Mouse (Mus musculus) lung, adult 2 months (tissue): ENCODE data around the gene Fam189a1. TPM values are rescaled to one million over a fixed set of nuclear protein-coding genes. Genes with fewer than 3 reads are reported as not detected.

ENCODE experiments used
- DNase-seq: peaks from one replicate; pipeline ENCODE4 v3.0.0; 2022
- H3K4me1 ChIP-seq: fragments of 200-500 bp; 2 replicates; pipeline ENCODE4 v1.6.1; 2011; ENCODE audit warnings: low read length; ENCODE audit not compliant: control insufficient read depth, insufficient read depth
- H3K4me3 ChIP-seq: fragments of 200-500 bp; replicated peaks from 2 replicates; pipeline ENCODE3; 2011; ENCODE audit warnings: low read depth, mild to moderate bottlenecking, control low read depth, low read length; ENCODE audit errors: extremely low read depth
- CTCF ChIP-seq: fragments of 200-500 bp; IDR thresholded peaks from 2 replicates; pipeline ENCODE4 v1.5.1; 2011; ENCODE audit warnings: mild to moderate bottlenecking, low read length, control low read depth; ENCODE audit not compliant: insufficient read depth
- POLR2A ChIP-seq: fragments of 200-500 bp; IDR thresholded peaks from 2 replicates; pipeline ENCODE4 v1.6.1; 2011; ENCODE audit warnings: low read depth, mild to moderate bottlenecking, control low read depth, low read length, borderline replicate concordance; ENCODE audit errors: extremely low read depth
- WGBS: fragments of 180-500 bp; shearing (Covaris S2); methylation state at CpG from one replicate; pipeline ENCODE4 v1.1.7; 2018; 5-methylcytosine and 5-hydroxymethylcytosine counted together
- polyA plus RNA-seq: library from polyadenylated mRNA; depleted of rRNA; stranded (reverse); fragments of >200 nt; gene quantifications from 2 replicates; pipeline ENCODE4 v1.2.3, GENCODE M21; 2012

Gene Fam189a1
- polyA plus RNA-seq, 1 experiment: 2.8 TPM

GRCm38 (mm10) chr7:64906955-64907354, 249.4 kb downstream of the Fam189a1 start:
- no peak for TF ChIP-seq POLR2A
- no peak for TF ChIP-seq CTCF

GRCm38 (mm10) chr7:64905506-64905905, 250.9 kb downstream of the Fam189a1 start:
- no peak for DNase-seq
- no peaks in the 10 kb centered on the region for H3K4me1 ChIP-seq
- TF ChIP-seq POLR2A (no peak), CTCF (no peak)
- 80% methylated on average over 3 of the region's 3 CpGs for WGBS
- H3K4me3 ChIP-seq: no peak overlapping the region

More at GRCm38 (mm10) chr7:64906955-64907354, 249.4 kb downstream of the Fam189a1 start:
- DNase-seq: no peak
- Histone ChIP-seq H3K4me3 (no peak overlapping the region), H3K4me1 (no peaks in the 10 kb centered on the region)
- 67% methylated on average over 5 of the region's 5 CpGs for WGBS

GRCm38 (mm10) chr7:64900249-64900648, 256.1 kb downstream of the Fam189a1 start:
- WGBS: 76% methylated on average over 2 of the region's 2 CpGs
- Histone ChIP-seq H3K4me1 (no peaks in the 10 kb centered on the region), H3K4me3 (no peak overlapping the region)
- TF ChIP-seq CTCF: no peak
- no peak for TF ChIP-seq POLR2A
- no peak for DNase-seq

DNA sequence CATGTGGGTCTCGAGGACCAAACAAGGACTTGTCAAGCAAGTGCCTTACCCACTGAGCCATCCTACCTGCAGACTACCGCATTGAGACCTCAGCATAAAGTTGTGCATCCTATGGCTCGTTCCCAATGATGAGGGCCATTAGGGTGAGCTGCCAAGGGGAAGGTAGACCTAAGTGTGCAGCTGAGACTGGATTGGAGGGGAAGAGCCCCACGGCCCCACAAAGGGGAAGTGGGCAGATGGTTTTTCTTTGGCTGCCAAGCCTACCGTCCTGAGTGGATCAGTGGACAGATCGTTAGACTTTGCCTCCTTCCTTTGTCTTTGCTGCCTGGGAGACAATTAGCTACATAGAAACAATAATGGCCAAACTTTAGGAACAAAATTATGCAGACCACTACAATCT, 259.8 kb downstream of the Fam189a1 start:
- 68% methylated on average over 6 of the region's 6 CpGs for whole genome bisulfite sequencing
- no peak for DNase-seq
- TF ChIP-seq CTCF: no peak
- H3K4me1 ChIP-seq: no peaks in the 10 kb centered on the region
- H3K4me3 ChIP-seq: no peak overlapping the region

DNA sequence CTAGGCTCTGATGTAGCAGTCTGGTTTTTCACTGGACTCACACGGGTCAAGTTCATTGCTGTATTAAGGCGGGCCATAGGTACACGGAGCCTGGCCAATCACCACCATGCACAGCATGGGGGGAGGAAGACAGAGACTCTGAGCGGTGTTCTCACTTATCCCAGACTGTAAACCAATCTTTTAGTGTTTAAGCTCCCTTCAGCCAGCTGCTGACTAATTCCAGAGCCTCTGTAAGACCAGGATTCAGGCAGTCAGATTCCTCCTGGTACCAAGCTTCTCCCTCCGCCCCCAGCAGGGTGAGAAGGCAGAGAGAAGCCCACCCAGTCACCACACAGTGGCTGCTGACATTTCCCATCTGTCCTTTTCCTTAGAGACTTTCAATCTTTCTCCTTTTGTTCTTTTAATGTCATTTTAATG, 260.7 kb downstream of the Fam189a1 start:
- Histone ChIP-seq H3K4me1 (no peaks in the 10 kb centered on the region), H3K4me3 (no peak overlapping the region)
- DNase-seq: no peak
- 40% methylated on average over 5 of the region's 5 CpGs for WGBS
- TF ChIP-seq CTCF: no peak

GRCm38 (mm10) chr7:64891139-64891538, 265.2 kb downstream of the Fam189a1 start:
- Histone ChIP-seq H3K4me1 (no peaks in the 10 kb centered on the region), H3K4me3 (no peak overlapping the region)
- WGBS: 51% methylated on average over 3 of the region's 3 CpGs
- no peak for TF ChIP-seq POLR2A
- no peak for TF ChIP-seq CTCF
- DNase-seq: no peak

DNA sequence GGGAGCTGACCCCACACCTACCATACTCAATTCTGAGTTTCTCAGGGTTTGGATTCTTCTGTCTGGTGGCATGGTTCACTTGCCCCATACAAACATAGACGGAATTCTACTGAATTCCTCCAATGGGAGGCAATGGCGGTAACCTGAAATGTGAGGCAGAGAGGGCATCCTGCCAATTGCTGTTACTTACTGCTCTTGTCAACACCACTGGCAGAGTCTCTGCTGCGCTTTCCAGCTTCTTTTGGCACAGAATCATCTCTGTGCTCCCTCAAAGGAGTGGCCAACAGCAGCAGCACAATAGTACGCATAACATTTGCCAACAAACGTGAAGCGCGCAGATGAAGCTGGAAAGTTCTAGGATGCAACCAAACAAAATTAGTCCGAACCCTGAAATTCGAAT, 266.5 kb downstream of the Fam189a1 start:
- Histone ChIP-seq H3K4me3 (no peak overlapping the region), H3K4me1 (no peaks in the 10 kb centered on the region)
- TF ChIP-seq CTCF: no peak
- no peak for TF ChIP-seq POLR2A
- WGBS: 65% methylated on average over 9 of the region's 9 CpGs
- DNase-seq: no peak

GRCm38 (mm10) chr7:64884187-64884862, 272.0 kb downstream of the Fam189a1 start:
- no peak for TF ChIP-seq CTCF
- TF ChIP-seq POLR2A: no peak
- no peak for DNase-seq
- H3K4me3 ChIP-seq: no peak overlapping the region
- H3K4me1 ChIP-seq: no peaks in the 10 kb centered on the region
- WGBS: 62% methylated on average over 11 of the region's 11 CpGs

GRCm38 (mm10) chr7:64882243-64882642, 274.1 kb downstream of the Fam189a1 start:
- TF ChIP-seq POLR2A (no peak), CTCF (no peak)
- 62% methylated on average over 6 of the region's 6 CpGs for WGBS

GRCm38 (mm10) chr7:64881387-64881786, 275.0 kb downstream of the Fam189a1 start:
- DNase-seq: no peak
- TF ChIP-seq CTCF: no peak
- TF ChIP-seq POLR2A: no peak
- WGBS: 56% methylated on average over 7 of the region's 7 CpGs
- H3K4me1 ChIP-seq: no peaks in the 10 kb centered on the region
- H3K4me3 ChIP-seq: no peak overlapping the region

More at GRCm38 (mm10) chr7:64882243-64882642, 274.1 kb downstream of the Fam189a1 start:
- no peak for DNase-seq
- no peaks in the 10 kb centered on the region for H3K4me1 ChIP-seq
- H3K4me3 ChIP-seq: no peak overlapping the region

DNA sequence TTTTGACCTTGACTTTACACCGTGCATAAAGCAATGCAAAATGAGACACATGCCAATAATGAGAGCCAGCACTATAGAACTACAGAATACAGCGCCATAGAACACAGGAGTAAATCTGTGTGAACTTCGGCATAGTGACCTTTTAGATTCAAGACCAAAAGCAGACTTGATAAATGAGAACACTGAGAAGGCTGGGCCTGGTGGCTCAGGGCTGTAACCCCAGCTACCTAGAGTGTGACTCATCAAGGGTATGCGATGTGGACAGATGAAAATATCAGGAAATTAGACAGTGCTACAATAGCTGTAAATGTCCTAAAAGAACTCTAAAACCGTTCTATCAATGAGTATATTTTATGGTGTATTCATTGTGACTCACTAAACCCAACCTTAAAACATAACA, 276.0 kb downstream of the Fam189a1 start:
- TF ChIP-seq POLR2A (no peak), CTCF (no peak)
- Histone ChIP-seq H3K4me1 (no peaks in the 10 kb centered on the region), H3K4me3 (no peak overlapping the region)
- WGBS: 77% methylated on average over 5 of the region's 5 CpGs
- DNase-seq: no peak
